Mouse (Mus musculus): ENCODE results near the gene Itprip.

The Itprip gene

DNA sequence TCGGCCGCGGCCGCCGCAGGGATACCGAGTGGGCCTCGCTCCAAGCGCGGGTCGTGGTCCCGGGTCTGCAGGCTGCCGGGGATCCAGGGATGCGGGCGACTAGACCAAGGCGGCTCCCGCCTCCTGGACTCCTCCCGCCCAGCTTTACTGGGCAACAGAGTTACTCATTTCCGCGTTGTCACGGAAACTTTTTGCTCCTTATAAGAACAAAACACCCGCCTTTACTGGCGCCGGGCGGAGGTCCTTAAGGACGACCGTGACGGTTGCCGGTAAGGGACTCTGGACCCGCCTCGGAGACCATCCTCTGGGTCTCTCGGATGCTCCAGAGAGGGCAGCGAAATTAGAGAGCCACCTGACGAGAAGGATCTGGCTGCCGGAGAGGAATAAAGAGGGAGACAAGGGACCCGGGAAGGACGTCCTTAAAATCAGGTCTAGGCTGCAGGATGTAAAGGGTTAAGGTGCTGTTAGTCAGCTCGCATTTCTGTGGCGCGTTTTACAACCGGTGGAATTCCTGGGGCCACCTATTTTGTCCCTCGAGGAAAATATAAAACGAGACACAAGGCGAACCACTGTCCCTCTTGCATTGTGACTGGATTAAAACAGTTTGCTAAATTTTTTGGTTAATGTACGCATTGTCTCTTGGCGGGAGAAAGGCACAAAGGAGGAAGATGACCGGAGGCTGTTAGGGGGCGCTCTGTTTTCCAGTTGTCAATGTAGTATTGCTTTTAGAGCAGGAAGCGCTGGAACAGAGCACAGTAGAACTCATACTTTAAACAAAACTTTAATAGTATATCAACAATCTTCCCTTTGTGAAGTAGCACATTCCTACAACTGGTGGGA is at the start of gene Itprip, which contains the start of gene Cfap43:
TSS of gene Itprip (minus strand) at position 174 of the 840 bp plus-strand sequence.
TSS of gene Cfap43 (minus strand) at position 162 of the 840 bp plus-strand sequence.
- no peak for DNase-seq

DNA sequence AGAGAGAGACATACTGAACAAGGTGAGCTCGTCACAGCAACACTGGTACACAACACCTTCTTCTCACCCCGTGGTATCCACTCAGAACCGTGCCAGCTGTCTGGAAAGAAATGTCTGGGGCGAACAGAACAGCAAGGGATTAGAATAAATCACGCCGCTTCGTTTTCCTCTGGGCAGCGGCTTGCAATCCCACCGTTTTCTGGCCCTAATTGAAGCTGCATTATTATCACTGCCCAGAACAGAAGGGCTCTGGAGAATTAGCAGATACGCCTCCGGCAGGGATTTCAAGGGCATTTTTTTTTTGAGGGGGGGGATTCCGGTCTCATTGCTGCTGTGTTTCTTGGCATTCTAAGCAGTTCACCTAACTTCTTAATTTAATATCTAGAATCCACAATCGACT is 39.1 kb upstream of the Itprip start:
- no peak for DNase-seq

DNA sequence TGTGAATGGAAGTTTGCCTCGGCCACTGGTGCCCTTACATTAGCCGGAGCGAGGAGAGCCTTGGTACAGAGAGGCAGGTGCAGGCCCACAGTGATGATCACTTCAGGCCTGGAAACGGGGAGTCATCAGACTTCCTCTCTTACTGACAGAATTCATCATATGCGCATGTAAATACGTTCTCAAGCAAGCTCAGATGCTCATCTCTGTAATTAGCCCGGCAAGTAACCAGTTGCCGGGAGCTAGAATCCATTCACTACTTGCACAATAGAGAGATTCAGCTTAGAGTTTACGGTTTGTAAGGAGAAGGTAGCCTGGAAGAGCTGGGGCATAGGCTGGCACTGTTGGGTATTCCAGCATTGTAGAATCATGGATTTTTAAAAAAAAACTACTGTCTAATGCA is 34.1 kb upstream of the Itprip start:
- DNase-seq = no peak

DNA sequence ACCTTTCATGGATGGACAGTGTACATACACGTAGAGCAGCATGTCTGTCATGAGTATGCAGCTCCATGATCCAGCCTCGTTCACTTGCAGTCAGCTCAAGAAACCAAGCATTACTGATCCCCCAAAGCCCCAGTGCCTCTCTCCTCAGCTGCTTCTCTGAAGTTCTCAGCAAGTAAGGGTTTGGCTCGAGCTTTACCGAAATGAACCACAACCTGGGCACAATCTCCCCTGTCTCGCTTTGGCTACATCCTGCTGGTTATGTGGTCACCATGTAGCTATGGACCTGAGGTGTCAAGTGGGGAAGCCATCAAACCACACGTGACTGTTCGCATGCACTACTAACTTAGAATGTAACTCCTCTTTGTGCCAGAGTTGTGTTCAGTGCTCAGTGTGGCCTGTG is 31.8 kb upstream of the Itprip start:
- no peak for DNase-seq

DNA sequence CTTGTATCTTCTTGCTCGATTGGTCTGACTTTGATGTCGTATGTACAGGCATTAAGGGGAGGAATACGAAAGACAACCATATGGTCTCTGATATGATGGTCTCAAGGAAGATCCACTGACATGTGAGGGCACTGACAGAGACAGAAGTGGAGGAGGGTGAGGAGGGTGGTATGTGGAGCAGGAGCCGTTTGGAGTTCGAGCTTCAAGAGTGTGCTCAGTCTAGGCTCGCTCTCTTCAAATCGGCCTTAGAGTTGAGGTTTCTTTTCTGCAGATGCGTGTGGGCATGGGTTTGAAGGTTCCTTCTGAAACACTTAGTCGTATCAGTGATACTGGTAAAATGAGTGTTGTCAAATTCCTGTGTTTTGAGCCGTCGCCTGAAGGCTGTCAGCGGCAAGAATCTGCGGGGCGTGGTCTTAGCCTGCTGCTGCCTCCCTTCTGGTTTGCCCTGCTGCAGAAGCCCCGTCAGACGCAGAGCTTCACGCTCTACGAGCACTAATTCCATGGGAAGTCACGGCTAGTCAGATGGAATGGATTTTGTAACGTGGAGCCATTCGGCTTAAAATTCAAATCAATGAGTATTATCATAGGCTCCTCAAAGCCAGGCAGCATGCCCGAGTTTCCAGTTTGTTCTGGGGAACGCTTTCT is 27.8 kb upstream of the Itprip start:
- no peak for DNase-seq

DNA sequence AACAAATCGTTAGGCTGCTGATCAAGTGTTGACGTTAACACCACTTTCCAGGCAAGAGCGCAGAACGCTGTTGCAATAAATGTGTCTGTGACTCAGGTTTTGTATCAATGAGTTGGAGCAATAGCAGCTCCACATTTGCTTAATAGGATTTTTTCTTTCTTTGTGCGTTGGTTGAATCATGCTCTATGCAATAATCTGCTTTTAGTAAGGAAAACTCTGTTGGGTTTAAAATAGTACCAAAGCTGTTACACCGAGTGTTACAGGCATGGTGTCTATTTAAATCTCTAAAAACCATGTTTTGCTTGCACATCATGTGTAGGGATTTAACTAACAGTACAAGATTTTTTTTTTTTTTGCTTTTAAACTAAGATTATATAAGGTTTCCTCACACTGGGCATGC is 20.3 kb upstream of the Itprip start:
- no peak for DNase-seq

DNA sequence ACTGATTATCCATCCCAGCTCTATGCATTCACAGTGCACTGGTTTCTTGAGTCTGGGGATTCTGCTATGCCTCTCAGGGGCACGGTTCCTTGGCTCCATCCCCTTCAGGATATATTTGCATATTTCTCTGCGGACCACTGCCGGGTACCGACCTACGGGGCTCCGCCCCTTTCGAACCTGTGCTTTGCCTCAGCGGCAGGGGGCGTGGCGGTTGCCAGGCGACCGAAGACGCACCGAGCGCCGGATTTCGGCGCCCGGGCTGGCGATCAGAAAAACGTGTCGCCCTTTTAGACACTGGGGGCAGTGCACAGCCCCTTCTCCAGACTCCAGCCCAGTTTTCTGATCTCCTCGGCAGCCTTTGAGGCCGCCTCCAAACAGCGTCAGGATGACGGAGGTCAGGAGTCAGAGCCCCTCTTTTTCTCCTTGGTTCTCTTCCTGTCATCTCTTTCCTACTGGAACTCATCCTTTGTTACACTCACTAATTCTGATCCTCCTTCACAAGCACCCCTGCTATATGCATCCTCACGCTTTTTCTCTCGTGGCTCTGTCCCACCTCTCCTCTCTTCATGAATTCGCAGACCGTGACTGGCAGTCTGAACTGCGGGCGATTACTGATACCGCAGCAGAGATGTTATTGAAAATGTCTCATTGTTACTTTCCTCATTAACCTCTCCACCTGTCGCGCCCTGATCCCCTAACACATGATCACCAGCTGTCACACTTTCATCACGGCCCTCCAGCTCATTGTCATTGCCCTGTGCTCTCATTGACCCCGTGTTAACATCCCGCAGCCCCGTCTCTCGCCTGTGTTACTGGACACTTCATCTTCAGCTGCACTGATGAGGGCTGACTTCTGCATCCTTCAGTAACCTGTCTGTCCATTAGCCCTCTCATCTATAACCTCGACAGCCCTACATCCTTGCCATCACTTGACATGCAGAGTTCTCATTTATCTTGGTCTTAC is 18.6 kb upstream of the Itprip start, which contains the start of gene Cfap58:
TSS of gene Cfap58 (plus strand) at position 233 of the 964 bp plus-strand sequence.
- DNase-seq = no peak

DNA sequence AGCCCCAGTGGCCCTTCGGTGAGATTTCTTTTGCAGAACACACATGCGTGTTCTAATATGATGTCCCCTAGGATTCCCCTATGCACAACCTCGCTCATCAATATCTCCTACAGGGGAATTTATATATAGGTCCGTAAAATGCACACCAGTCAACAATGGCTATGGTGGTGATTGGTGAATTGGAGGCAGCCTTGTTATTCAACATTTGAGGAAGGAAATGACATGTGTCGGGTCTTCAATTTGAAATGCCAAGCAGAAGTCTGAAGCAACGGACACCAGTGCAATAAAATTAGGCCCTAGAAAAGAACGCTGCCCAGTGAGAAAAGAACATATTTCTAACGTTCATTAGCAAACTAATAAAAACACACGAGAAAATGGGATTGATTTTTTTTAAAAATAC is 17.8 kb upstream of the Itprip start:
- no peak for DNase-seq

DNA sequence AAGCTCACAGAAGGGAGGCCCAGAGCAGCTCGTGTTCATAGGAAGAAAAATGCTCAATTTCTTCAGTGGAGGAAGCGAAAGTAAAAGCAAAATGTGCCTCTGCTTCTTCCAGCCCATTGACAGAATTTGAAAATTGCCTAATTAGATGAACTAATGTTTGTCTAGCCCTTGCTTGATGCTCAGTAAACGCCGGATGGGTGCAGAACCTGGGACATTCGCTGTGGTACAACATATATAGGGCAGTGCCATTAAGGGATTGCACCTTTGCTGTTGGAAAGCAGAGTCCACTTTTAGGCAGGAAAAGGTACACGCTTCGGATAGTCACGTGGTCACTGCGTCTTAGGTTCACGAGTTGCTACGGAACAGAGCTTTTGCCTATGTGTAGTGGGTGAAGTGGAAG is 17.4 kb upstream of the Itprip start:
- DNase-seq = no peak

DNA sequence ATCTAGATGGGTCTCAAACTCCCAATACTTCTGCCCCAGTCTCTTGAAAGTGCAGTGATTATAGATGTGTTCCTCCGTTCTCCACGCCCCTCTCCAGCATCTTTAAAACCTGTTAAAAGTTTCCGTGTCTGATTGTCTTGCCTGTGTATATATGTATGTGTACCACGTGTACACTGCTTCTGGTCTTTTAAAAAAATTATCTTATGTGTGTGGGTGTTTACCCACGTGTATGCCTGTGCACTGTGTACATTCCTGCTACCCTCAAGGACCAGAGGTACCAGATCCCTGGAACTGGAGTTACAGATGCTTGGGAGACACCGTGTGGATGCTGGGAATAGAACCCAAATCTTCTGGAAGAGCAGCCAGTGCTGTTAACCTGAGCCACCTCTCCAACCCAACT is 16.4 kb upstream of the Itprip start:
- no peak for DNase-seq

DNA sequence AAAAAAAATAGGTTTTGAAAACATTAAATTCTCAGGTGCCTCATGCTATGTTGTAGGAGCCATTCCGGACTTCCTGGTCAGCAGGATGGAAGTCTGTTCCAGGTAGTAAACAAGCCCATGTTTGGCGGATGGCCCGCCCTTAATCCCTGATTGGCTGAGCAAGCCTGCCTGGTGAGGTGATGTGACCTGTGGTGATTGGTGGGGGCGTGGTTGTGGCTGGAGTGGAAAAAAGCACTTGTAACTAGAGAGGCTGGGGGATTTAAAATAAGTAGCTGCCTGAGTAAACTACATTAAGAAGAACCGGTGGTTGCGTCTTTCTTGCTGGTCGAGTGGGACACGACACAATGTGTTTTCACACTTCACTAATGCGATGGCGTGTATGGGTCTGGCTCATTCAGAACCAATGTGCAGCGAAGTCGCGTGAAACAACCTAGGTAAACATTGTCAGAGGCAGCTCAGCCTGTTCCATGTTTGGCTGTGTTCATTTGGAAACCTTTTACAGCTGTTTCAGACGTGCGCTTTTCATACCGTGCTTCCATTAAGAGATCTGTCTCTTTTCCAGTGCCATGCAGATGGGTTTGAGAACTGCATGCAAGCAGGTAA is 15.6 kb upstream of the Itprip start:
- DNase-seq = no peak

DNA sequence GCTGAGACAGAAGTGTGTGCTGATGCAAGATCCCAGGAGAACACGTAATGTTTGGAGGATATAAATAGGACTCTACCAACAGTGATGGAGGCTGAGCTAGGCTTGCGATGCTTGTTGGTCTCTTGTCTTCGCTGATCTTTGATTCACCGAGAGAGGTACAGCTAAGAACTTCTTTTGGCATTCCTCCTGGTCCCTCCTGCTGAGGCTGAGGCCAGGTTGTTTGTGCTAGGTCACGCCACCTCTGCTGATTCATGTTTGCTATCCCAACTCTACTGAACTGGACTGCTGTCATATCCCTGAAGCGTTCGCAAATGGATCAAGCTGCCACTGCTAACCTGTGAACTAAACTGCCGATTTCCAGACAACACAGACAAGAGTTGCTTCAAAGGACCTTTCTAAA is 15.0 kb upstream of the Itprip start:
- DNase-seq = no peak

DNA sequence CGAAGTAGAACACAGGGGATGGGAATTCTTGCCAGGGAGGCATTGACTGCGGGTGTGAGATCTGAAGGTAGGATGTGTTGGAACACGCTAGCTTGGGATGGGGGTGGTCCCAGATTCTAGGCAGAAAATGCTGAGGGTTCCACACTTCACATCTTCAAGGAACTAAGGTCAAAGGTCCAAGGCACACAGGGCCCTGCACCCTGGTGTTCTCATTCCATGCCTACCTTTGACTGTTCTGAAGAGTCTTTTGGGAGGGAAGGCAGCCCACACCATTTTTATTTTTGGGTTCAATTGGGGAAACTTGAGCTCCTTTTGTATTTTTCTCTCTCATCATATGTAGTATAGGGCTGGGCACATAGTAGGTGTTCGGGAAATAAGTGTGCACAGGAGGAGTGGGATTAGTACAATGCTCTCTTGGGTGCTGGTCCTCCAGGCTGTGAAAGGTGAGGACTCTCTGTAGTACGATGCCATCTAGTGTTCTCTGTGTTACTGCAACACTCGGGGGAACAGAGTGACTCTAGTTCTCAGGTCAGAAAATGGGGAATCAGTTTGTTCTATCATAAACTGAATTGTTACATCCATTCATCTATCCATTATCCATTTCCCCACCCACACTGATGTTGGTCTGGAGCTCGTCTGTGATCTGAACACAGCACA is 13.0 kb upstream of the Itprip start:
- DNase-seq = no peak

DNA sequence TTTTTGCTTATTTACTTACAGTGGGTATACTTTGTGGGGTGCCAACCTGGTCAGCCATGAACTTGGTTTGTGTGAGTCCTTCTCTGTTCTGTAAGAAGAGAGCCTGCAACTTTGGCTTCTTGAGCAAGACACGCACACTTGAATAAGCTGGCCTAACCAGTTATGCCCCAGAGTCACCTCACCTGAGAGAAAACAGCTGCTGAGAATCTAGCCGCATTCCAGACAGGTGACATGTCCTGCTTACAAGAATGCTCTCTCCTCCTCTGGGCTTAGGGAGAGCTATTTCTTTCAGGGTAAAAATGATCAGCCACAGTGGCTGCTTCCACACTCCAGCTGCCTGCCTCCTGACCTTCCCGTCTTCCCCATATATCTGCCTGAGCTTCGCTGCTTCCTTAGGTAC is 9.9 kb upstream of the Itprip start:
- DNase-seq = no peak

DNA sequence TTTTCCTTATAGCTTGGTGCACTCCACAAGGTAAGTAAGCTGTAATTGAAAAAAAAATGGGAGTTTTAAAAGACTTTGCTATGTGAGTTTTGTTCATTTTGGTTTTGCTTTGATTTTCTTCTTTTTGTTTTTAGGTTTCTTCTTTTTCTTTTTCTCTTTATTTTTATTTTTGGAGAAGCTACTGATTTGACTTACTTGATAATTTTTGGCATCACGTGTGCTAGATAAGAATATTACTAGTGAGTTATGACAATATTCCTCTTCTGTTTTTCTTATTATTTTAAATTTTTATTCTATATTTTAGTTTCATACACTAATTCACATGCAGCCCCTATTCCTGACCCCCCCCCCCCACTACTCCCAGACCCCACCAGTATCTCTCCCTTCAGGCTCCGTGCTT is 7.9 kb upstream of the Itprip start:
- DNase-seq = no peak

DNA sequence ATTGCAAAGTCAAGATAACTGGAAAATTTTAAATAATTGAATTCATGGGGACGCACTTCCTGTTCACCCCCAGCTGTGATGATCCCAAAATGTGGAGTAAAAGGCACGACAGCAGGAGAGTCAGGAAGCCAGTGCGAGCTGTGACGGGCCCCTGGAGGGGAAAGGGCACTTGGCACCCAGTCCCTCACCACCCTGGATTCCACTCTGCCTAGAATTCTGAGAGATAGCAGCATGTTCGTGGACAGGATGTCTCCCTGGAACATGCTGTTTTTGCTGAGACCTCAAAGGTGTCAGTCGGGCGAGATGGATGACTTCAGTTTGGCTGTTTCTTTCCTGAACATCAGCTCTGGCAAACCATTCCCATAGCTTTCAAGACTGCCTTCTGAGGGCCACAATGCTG is 6.7 kb upstream of the Itprip start:
- DNase-seq = no peak

DNA sequence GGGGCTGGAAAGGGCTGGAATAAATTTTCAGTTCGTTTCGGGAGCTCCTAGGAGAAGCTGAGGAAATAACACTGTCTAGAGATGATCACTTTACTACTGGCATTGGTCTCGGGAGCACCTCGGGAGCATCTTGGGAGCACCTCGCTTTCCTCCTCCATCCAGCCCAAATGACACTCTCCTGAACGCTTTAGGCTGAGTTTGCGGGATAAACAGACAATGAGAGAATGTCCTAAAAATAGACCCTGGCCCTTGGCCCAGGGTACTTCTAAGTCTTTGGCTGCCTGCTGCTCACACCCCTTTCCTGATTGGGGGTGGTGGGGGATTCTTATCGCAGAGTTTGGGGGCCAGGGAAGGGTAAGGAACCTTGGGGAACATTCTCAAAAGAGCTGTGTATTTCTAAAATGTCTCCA is 872 bp upstream of the Itprip start:
- no peak for DNase-seq

DNA sequence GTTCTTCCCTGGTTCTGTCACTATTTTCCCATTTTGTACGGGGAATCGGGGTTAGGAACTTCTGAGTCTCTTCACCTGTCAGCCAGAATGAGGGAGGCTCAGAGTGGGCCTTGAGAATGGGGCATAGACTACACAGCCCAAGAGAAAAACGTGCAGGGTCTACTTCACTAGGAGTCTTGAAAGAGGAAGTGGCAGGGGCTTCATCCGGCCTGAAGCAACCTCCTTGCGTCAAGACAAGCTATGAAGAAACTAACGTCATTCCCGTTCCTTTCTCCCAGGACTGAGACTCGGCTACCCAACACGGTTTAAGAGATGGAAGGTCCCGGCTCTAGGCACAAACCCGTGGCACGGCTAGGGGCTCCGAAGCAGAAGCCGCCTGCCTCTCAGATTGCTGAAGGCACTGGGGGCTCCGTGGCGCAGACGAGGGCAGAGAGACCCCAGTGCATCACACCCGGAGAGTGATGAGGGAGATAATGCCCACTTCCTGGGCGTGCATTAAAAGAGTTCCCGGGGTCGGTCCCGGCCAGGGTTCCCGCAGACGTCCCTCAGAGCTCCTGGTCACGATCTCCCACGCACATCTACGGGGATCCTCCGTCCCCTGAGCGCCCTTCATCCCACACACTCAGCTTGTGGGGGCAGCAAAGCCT is 521 bp downstream of the Itprip start:
- no peak for DNase-seq

DNA sequence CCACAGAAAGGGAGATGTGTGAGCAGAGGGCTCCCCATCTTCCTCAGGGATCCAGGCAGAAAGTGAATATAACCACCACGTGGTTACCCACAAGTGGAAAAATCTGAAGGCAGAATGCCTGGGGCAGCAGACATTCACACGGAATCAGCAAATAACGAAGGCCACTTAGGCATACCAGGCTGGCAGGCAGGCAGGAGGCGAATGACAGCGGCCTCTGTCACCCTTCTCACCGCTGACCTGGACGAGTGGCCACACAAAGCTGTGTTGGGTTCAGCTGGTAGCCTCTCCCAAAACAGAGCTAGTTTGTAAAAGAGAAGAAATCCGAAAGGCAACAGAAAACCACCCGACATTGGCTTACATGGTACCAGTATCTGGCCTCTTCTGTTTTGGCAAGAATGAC is 1.1 kb downstream of the Itprip start:
- no peak for DNase-seq

DNA sequence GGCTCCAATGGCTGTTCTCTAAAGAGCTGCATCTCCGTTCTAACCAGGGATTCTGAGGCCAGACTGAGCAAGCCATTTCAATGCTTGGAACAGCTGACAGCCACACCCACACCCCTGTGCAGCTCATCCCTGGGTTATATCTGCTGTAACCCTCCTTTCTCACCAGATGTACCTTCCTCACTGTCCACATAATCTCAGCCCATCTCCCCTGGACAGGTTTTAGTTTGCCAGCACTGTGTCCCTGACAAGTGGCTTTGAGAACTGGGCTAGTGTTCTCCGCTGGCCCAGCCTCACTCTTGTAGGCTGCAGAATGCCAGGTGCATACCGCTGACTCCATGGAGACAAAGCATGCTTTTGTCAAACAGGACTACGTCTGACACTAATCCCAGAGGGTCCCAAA is 1.7 kb downstream of the Itprip start:
- no peak for DNase-seq

DNA sequence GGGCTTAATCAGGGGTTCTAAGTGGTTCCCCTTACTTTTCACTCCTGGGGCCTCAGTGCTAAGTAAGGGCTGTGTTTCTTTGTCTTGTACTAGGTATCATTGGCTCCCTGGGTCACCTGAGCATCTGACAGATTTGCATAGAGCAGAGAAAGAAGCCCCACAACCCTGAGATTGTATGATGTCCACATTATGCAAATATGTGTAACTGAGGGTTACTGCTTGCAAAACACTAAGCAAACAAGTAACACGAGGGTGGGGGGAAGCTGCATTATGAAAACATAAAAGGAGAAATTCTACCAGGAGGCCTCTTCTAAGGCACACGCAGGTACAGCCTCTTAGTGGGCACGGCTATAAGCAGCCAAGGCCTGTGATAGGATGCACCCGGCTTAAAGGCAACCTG is 3.8 kb downstream of the Itprip start:
- DNase-seq = no peak

DNA sequence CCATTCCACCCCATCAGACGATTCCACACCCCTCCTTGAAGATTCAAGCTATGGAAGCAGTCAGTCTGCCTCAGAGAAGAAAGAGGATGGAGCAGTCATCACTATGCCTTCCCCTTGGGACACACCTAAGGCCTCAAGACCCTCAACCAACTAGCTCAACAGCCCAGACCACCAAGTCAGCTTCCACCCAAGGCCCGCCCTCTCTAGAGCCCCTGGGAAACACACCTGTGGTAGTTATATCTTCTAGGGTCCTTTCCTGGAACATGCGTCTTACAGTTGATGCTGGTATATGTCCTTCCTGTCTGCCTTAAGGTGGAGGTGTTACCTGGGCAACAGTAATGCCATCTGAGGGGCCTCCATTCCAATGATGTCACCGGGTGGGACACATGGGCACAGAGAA is 4.9 kb downstream of the Itprip start:
- no peak for DNase-seq
